Mouse (Mus musculus): ENCODE results near the gene Ssr2. TPM values are rescaled to one million over a fixed set of nuclear protein-coding genes. Genes with fewer than 3 reads are reported as not detected.
A peak's percentile ranks its signal among the peaks of the same experiment; 100 is the strongest.

Ssr2 gene
- 236 and 250 TPM in 2 replicates for total RNA-seq (2014; rRNA removed)
- 196 and 210 TPM in 2 replicates for polyA plus RNA-seq (2015; fragmentation: Nextera tagmentation; extraction: Ambion mirVana)

DNA sequence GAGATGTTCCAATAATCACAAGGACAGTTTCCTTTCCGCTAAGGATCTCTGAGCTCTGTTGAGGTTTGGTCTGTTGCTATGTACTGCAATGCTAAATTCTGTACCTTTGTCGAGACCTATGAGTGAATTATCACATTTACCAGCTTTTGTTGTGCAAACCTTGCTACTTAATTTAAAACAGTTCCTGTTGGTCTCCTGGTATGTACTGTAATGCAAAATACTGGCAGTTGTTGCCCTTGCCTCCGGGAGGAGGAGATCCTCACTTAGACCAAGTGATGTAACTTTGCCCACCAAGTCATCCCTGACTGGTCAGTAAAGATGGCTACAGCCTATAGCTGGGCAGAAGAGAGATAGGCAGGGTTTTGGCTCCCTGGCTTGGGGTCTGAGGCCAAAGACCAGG is at the start of gene Ssr2:
TSS of gene Ssr2 (plus strand) at position 337 of the 400 bp plus-strand sequence.
- no peak for ATAC-seq (ENCODE audit: low FRiP score)
- Histone ChIP-seq H3K4me2 (ENCODE audit: low read depth, low read length, poor library complexity, severe bottlenecking) (no peak within 1 kb of the TSS), H3K4me1 (ENCODE audit: insufficient read depth, low read length) (peaks cover 5% of the 10 kb centered on the region; the same call in 1 of the 2 replicates), H3K36me3 (ENCODE audit: insufficient read depth, low read length) (no peaks in the 10 kb centered on the region), H3K27ac (ENCODE audit: low read depth, low read length) (no peak within 1 kb of the TSS), H3K4me3 (ENCODE audit: low read depth, low read length) (no peak within 1 kb of the TSS), H3K9ac (replicated peaks; ENCODE audit: low read length, poor library complexity, severe bottlenecking) (no peak within 1 kb of the TSS), H3K9me3 (ENCODE audit: low read length) (no peaks in the 10 kb centered on the region), H3K27me3 (ENCODE audit: insufficient read depth, low read length) (no peaks in the 10 kb centered on the region)
- no peak for TF ChIP-seq CTCF (IDR thresholded peaks at IDR 0.05)
- 89% methylated on average over 3 of the region's 3 CpGs for WGBS
- no peak for DNase-seq (ENCODE audit: low spot score)

DNA sequence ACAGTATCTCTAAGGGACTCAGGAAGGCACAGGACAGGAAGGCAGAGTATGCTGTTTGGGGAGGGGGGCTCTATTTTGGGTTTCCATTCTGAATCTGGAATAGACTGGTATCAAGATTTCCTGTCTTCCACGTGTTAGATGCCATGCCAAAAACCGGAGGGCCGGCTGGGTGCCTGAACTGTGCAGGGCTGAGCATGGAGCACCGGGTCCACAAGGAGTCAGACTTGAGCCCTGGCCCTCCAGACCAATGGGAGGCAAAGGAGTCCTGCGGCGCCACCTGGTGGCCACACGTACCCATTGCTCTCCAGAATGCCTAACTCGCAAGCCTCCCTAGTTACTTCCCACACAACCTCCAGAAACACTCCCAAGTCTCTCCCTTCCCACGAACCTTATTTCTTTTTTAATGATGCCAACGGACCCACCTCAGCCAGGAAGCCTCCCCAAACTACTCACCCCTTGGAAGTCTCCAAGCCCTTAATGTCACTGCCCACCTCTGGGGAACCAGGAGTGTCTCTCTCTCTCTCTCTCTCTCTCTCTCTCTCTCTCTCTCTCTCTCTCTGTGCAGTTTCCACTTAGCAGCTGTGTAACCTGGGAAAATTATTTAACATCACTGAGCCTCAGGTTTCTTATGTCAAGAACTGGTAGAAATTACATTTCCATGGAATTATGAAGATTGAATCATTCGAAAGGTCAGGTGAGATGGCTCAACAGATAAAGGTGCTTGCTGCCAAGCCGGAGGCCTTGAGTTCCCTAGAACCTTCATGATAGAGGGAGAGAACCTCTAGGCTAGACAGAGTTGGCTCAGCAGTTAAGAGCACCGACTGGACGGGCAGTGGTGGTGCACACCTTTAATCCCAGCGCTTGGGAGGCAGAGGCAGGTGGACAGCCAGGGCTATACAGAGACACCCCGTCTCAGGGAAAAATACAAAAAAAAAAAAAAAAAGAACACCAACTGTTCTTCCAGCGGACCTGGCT is 49.2 kb upstream of the Ssr2 start:
- H3K9ac ChIP-seq (replicated peaks; ENCODE audit: low read length, poor library complexity, severe bottlenecking): no peak overlapping the region

DNA sequence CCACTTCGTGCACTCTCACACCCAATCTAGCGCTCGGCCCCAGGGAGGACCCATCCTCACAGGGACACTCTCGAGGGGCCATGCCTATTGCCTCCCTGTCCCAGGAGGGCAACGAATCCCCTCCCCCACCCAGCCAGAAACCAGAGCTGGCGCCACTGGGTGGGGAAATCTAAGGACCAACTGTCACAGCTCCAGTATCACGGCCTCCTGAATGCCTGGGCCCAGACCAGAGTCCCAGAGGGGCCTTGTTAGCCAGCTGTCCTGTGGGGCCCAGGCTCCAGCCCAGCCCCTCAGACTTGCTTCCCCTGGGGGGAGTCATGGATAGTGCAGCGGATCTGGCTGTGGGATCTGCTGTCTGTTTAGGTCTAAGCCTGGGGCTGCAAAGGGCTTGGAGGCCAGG is 48.1 kb upstream of the Ssr2 start:
- H3K27me3 ChIP-seq (ENCODE audit: insufficient read depth, low read length): no peaks in the 10 kb centered on the region
- no peak overlapping the region for H3K27ac ChIP-seq (ENCODE audit: low read depth, low read length)
- H3K9me3 ChIP-seq (ENCODE audit: low read length): no peaks in the 10 kb centered on the region
- no peak overlapping the region for H3K4me3 ChIP-seq (ENCODE audit: low read depth, low read length)
- peaks cover 19% of the 10 kb centered on the region for H3K4me1 ChIP-seq (ENCODE audit: insufficient read depth, low read length)
- ATAC-seq (ENCODE audit: low FRiP score) (no peak), DNase-seq (ENCODE audit: low spot score) (no peak)
- peaks cover 6% of the 10 kb centered on the region for H3K36me3 ChIP-seq (ENCODE audit: insufficient read depth, low read length)
- WGBS: 21% methylated on average over 8 of the region's 8 CpGs
- H3K9ac ChIP-seq (replicated peaks; ENCODE audit: low read length, poor library complexity, severe bottlenecking): peak overlapping the region; percentile 33
- H3K4me2 ChIP-seq (ENCODE audit: low read depth, low read length, poor library complexity, severe bottlenecking): peak overlapping the region; percentile 12; the same call in 1 of the 2 replicates
- TF ChIP-seq CTCF (IDR thresholded peaks at IDR 0.05): no peak

More for the DNA sequence above, 49.2 kb upstream of the Ssr2 start:
- H3K36me3 ChIP-seq (ENCODE audit: insufficient read depth, low read length): peaks cover 6% of the 10 kb centered on the region
- DNase-seq (ENCODE audit: low spot score) (peak; percentile 93), ATAC-seq (ENCODE audit: low FRiP score) (peak; percentile 83)
- peak overlapping the region; percentile 8; the same call in 1 of the 2 replicates for H3K4me3 ChIP-seq (ENCODE audit: low read depth, low read length)
- peak; percentile 99 for TF ChIP-seq CTCF (IDR thresholded peaks at IDR 0.05)
- WGBS: 32% methylated on average over 17 of the region's 17 CpGs
- H3K4me1 ChIP-seq (ENCODE audit: insufficient read depth, low read length): peaks cover 19% of the 10 kb centered on the region
- H3K27ac ChIP-seq (ENCODE audit: low read depth, low read length): peak overlapping the region; percentile 12; the same call in 1 of the 2 replicates
- no peaks in the 10 kb centered on the region for H3K9me3 ChIP-seq (ENCODE audit: low read length)
- no peaks in the 10 kb centered on the region for H3K27me3 ChIP-seq (ENCODE audit: insufficient read depth, low read length)
- H3K4me2 ChIP-seq (ENCODE audit: low read depth, low read length, poor library complexity, severe bottlenecking): peak overlapping the region; percentile 22; the same call in 1 of the 2 replicates

DNA sequence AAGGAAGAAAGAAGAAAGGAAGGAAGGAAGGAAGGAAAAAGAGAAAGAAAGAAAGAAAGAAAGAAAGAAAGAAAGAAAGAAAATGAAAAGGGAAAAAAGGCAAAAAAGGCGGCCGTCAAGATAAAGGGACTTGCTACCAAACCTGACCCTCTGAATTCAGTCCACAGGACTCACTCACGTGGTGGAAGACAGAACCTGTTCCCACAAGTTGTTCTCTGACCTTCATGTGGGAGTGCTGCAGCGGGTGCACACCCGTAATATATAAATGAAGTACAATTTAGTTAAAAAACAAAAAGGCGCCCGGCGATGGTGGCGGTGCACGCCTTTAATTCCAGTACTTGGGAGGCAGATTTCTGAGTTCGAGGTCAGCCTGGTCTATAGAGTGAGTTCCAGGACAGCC is 47.0 kb upstream of the Ssr2 start:
- Histone ChIP-seq H3K36me3 (ENCODE audit: insufficient read depth, low read length) (peaks cover 6% of the 10 kb centered on the region), H3K27ac (ENCODE audit: low read depth, low read length) (no peak overlapping the region), H3K4me1 (ENCODE audit: insufficient read depth, low read length) (peaks cover 19% of the 10 kb centered on the region), H3K9ac (replicated peaks; ENCODE audit: low read length, poor library complexity, severe bottlenecking) (no peak overlapping the region), H3K9me3 (ENCODE audit: low read length) (no peaks in the 10 kb centered on the region), H3K4me2 (ENCODE audit: low read depth, low read length, poor library complexity, severe bottlenecking) (no peak overlapping the region), H3K4me3 (ENCODE audit: low read depth, low read length) (no peak overlapping the region), H3K27me3 (ENCODE audit: insufficient read depth, low read length) (no peaks in the 10 kb centered on the region)
- no peak for TF ChIP-seq CTCF (IDR thresholded peaks at IDR 0.05)
- 85% methylated on average over 11 of the region's 11 CpGs for WGBS
- DNase-seq (ENCODE audit: low spot score): no peak
- no peak for ATAC-seq (ENCODE audit: low FRiP score)

DNA sequence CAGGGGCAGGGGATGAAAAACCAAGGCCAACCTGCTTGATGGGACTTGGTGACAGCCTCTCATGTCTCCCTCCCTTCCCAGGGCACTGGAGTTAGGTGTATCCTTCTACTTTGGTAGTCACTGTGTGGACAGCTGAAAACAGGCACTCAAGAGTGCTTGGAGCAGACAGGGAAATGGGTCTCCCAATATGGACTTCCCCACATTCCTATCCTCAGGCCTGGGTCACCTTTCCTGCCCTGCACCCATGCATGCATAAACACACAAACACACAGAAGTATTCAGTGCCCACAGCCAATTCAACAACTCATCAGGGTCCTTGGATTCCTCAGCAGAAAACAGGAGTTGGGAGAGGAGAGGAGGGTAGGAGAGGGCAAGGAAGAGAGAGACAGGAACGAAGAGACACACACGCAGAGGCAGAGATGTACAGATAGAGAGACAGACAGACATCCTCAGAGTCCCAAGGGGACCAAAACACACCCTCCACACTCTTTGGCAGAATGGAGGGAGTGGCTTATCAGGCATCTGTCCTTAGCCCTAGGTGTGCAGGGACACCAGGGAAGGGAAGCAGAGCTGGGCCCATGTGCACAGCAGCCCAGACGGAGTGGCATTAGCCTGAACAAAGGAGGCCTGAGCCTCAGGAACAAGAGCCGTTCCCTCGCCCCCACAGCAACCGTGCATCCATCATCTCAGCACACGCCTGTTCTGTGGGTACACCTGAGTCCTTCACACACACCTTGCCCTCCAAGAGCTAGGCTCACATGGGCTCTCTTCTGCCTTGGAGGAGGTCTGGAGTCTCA is 46.3 kb upstream of the Ssr2 start:
- peak overlapping the region; percentile 84 for H3K4me2 ChIP-seq (ENCODE audit: low read depth, low read length, poor library complexity, severe bottlenecking)
- peak overlapping the region; percentile 48 for H3K4me3 ChIP-seq (ENCODE audit: low read depth, low read length)
- H3K4me1 ChIP-seq (ENCODE audit: insufficient read depth, low read length): peaks cover 19% of the 10 kb centered on the region
- WGBS: 20% methylated on average over 7 of the region's 7 CpGs
- no peak for DNase-seq (ENCODE audit: low spot score)
- peak overlapping the region; percentile 70 for H3K9ac ChIP-seq (replicated peaks; ENCODE audit: low read length, poor library complexity, severe bottlenecking)
- no peak for TF ChIP-seq CTCF (IDR thresholded peaks at IDR 0.05)
- no peak for ATAC-seq (ENCODE audit: low FRiP score)
- no peaks in the 10 kb centered on the region for H3K9me3 ChIP-seq (ENCODE audit: low read length)
- H3K36me3 ChIP-seq (ENCODE audit: insufficient read depth, low read length): peaks cover 6% of the 10 kb centered on the region
- no peak overlapping the region; the same call in 1 of the 2 replicates for H3K27ac ChIP-seq (ENCODE audit: low read depth, low read length)
- H3K27me3 ChIP-seq (ENCODE audit: insufficient read depth, low read length): no peaks in the 10 kb centered on the region
